Mouse (Mus musculus): ENCODE data around the gene Ldb1. TPM values are rescaled to one million over a fixed set of nuclear protein-coding genes. Genes with fewer than 3 reads are reported as not detected.

Ldb1 gene
- polyA plus RNA-seq (2015; fragmentation: Nextera tagmentation; extraction: Ambion mirVana): 55.3 and 70.7 TPM in 2 replicates

- Histone ChIP-seq H3K36me3 (ENCODE audit: control insufficient read depth, insufficient read depth, low read length) (no peaks in the 10 kb centered on the region), H3K27me3 (ENCODE audit: control insufficient read depth, insufficient read depth, low read depth, low read length) (no peaks in the 10 kb centered on the region), H3K4me2 (ENCODE audit: low read depth, low read length) (peak within 1 kb of the TSS; percentile 84), H3K4me1 (replicated peaks; ENCODE audit: control insufficient read depth, insufficient read depth, low read length) (peaks cover 43% of the 10 kb centered on the region), H3K27ac (ENCODE audit: low read length) (peak within 1 kb of the TSS; percentile 99), H3K9ac (ENCODE audit: low read length) (peak within 1 kb of the TSS; percentile 96), H3K4me3 (ENCODE audit: low read length) (peak within 1 kb of the TSS; percentile 79), H3K9me3 (ENCODE audit: control insufficient read depth, low read length) (no peaks in the 10 kb centered on the region)
- ATAC-seq (ENCODE audit: low read depth): peak; percentile 76
- under 1% methylated on average over 80 of the region's 84 CpGs for WGBS
These were observed at the start of gene Ldb1 for GRCm38 (mm10) chr19:46044993-46045695. Ldb1 (minus strand) TSS chr19:46045214.

- H3K9me3 ChIP-seq (ENCODE audit: control insufficient read depth, low read length): peaks cover 3% of the 10 kb centered on the region; the same call in 1 of the 2 replicates
- H3K4me1 ChIP-seq (replicated peaks; ENCODE audit: control insufficient read depth, insufficient read depth, low read length): no peaks in the 10 kb centered on the region
- H3K9ac ChIP-seq (ENCODE audit: low read length): no peak overlapping the region
- H3K4me2 ChIP-seq (ENCODE audit: low read depth, low read length): no peak overlapping the region
- H3K27ac ChIP-seq (ENCODE audit: low read length): no peak overlapping the region
- WGBS: 96% methylated on average over 2 of the region's 2 CpGs
- ATAC-seq (ENCODE audit: low read depth): no peak
- H3K4me3 ChIP-seq (ENCODE audit: low read length): no peak overlapping the region
- no peaks in the 10 kb centered on the region for H3K27me3 ChIP-seq (ENCODE audit: control insufficient read depth, insufficient read depth, low read depth, low read length)
- H3K36me3 ChIP-seq (ENCODE audit: control insufficient read depth, insufficient read depth, low read length): no peaks in the 10 kb centered on the region
These were observed 49.1 kb upstream of the Ldb1 start for GRCm38 (mm10) chr19:46094144-46094543.

DNA sequence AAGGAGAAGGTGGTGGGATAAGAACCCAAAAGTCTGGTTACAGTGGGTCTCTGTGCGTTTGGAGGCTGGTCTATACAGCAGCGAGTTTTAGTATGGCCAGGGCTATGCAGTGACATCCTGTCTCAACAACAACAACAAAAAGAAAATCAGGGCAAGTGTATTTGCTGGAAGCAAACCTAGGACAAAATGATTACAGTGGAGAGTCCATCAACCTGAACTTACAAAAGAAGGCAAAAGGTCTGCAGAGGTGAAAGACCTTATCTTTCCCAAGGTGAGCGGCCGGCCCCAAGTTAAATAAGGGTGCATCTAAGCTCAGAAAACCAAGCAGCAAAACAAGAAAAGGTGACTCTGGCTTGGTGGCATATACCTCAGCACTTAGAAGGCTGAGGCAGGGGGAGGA lies 46.6 kb upstream of the Ldb1 start:
- Histone ChIP-seq H3K27ac (ENCODE audit: low read length) (no peak overlapping the region), H3K4me3 (ENCODE audit: low read length) (no peak overlapping the region), H3K4me2 (ENCODE audit: low read depth, low read length) (no peak overlapping the region), H3K9me3 (ENCODE audit: control insufficient read depth, low read length) (peaks cover 3% of the 10 kb centered on the region; the same call in 1 of the 2 replicates), H3K36me3 (ENCODE audit: control insufficient read depth, insufficient read depth, low read length) (no peaks in the 10 kb centered on the region), H3K27me3 (ENCODE audit: control insufficient read depth, insufficient read depth, low read depth, low read length) (no peaks in the 10 kb centered on the region), H3K4me1 (replicated peaks; ENCODE audit: control insufficient read depth, insufficient read depth, low read length) (no peaks in the 10 kb centered on the region), H3K9ac (ENCODE audit: low read length) (no peak overlapping the region)
- no peak for ATAC-seq (ENCODE audit: low read depth)
- 80% methylated on average over 4 of the region's 4 CpGs for WGBS

- H3K4me2 ChIP-seq (ENCODE audit: low read depth, low read length): no peak overlapping the region
- H3K9ac ChIP-seq (ENCODE audit: low read length): no peak overlapping the region
- H3K4me1 ChIP-seq (replicated peaks; ENCODE audit: control insufficient read depth, insufficient read depth, low read length): no peaks in the 10 kb centered on the region
- 65% methylated on average over 7 of the region's 7 CpGs for WGBS
- no peaks in the 10 kb centered on the region for H3K9me3 ChIP-seq (ENCODE audit: control insufficient read depth, low read length)
- no peak for ATAC-seq (ENCODE audit: low read depth)
- H3K27ac ChIP-seq (ENCODE audit: low read length): no peak overlapping the region
- H3K36me3 ChIP-seq (ENCODE audit: control insufficient read depth, insufficient read depth, low read length): peaks cover 21% of the 10 kb centered on the region
- no peak overlapping the region for H3K4me3 ChIP-seq (ENCODE audit: low read length)
- H3K27me3 ChIP-seq (ENCODE audit: control insufficient read depth, insufficient read depth, low read depth, low read length): no peaks in the 10 kb centered on the region
These were observed 42.9 kb upstream of the Ldb1 start for GRCm38 (mm10) chr19:46087871-46088270.

GRCm38 (mm10) chr19:46086337-46086736 lies 41.3 kb upstream of the Ldb1 start:
- Histone ChIP-seq H3K4me1 (replicated peaks; ENCODE audit: control insufficient read depth, insufficient read depth, low read length) (no peaks in the 10 kb centered on the region), H3K9me3 (ENCODE audit: control insufficient read depth, low read length) (no peaks in the 10 kb centered on the region), H3K9ac (ENCODE audit: low read length) (no peak overlapping the region), H3K4me2 (ENCODE audit: low read depth, low read length) (no peak overlapping the region), H3K36me3 (ENCODE audit: control insufficient read depth, insufficient read depth, low read length) (peaks cover 35% of the 10 kb centered on the region), H3K4me3 (ENCODE audit: low read length) (no peak overlapping the region), H3K27me3 (ENCODE audit: control insufficient read depth, insufficient read depth, low read depth, low read length) (no peaks in the 10 kb centered on the region), H3K27ac (ENCODE audit: low read length) (no peak overlapping the region)
- WGBS: 53% methylated on average over 3 of the region's 3 CpGs
- ATAC-seq (ENCODE audit: low read depth): no peak

DNA sequence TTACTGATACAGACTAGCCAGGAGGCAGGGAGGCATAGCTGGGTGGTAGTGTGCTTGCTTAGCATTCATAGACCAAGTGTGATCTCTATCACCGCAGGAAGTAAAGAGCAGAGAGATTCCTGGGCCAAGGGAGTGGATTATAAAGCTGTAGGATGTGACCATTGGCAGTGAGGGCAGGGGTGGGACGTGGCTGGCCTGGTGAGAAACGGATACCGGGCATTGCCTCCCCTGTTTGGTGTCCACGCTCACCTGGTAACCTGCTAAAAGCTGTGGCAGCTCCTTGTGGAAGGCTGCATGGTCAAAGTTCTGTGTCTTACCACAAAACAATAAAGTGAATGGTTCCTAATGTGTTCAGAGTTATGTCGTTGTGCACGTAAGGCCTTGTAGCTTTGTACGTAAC lies 40.2 kb upstream of the Ldb1 start:
- no peaks in the 10 kb centered on the region for H3K9me3 ChIP-seq (ENCODE audit: control insufficient read depth, low read length)
- no peak overlapping the region for H3K27ac ChIP-seq (ENCODE audit: low read length)
- H3K4me1 ChIP-seq (replicated peaks; ENCODE audit: control insufficient read depth, insufficient read depth, low read length): no peaks in the 10 kb centered on the region
- no peak overlapping the region for H3K4me3 ChIP-seq (ENCODE audit: low read length)
- no peak overlapping the region for H3K9ac ChIP-seq (ENCODE audit: low read length)
- no peak for ATAC-seq (ENCODE audit: low read depth)
- 94% methylated on average over 8 of the region's 8 CpGs for WGBS
- no peaks in the 10 kb centered on the region for H3K27me3 ChIP-seq (ENCODE audit: control insufficient read depth, insufficient read depth, low read depth, low read length)
- no peak overlapping the region for H3K4me2 ChIP-seq (ENCODE audit: low read depth, low read length)
- peaks cover 36% of the 10 kb centered on the region for H3K36me3 ChIP-seq (ENCODE audit: control insufficient read depth, insufficient read depth, low read length)

GRCm38 (mm10) chr19:46078535-46078934 lies 33.5 kb upstream of the Ldb1 start:
- H3K9me3 ChIP-seq (ENCODE audit: control insufficient read depth, low read length): no peaks in the 10 kb centered on the region
- peaks cover 33% of the 10 kb centered on the region for H3K36me3 ChIP-seq (ENCODE audit: control insufficient read depth, insufficient read depth, low read length)
- no peaks in the 10 kb centered on the region for H3K27me3 ChIP-seq (ENCODE audit: control insufficient read depth, insufficient read depth, low read depth, low read length)
- 68% methylated on average over 3 of the region's 3 CpGs for WGBS
- no peak overlapping the region for H3K4me3 ChIP-seq (ENCODE audit: low read length)
- ATAC-seq (ENCODE audit: low read depth): no peak
- H3K4me1 ChIP-seq (replicated peaks; ENCODE audit: control insufficient read depth, insufficient read depth, low read length): peaks cover 12% of the 10 kb centered on the region
- no peak overlapping the region for H3K4me2 ChIP-seq (ENCODE audit: low read depth, low read length)
- no peak overlapping the region for H3K9ac ChIP-seq (ENCODE audit: low read length)
- H3K27ac ChIP-seq (ENCODE audit: low read length): no peak overlapping the region

DNA sequence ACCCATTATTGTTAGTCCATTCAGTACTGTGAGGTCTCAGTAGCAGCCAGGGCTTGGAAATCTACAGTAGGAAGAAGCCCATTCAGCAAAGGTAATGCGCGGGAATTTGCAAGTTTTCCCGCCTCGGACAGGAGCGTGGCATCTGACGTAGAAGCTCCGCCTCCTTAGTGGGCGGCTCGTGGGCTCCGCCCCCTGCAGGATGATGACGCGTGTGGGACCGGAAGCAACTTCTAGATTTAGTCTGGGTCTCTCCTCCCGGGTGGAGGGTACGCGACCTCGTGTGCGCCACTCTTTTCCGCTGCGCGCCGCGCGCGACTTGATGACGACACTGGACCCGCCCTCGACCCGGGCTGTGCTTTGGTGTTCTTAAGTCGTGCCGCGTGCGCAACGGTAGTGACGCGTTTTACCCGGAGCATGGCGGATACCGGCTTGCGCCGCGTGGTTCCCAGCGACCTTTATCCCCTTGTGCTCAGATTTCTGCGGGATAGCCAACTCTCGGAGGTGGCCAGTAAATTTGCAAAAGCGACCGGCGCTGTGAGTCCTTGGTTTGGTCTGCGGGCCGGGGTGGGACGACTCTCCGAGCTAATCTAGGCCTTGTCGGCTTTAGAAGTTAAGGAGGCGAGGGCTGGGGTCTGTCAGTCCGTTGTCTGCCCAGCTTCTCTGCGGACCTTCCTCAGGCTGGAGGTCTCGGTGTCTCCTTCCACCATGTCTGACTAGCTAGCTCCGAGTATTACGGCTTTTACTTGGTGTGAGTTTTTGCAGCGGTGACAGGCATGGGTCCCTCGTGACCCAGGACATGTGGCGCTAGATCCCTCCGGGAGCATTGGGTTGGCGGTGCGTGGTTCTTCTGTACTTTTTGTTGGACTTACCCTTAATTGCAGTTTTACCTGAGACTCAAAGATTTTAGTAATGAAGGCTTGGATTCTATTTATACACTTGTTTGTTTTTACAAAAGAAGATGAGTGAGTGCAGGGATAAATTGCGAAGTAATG lies 30.9 kb upstream of the Ldb1 start, which contains the start of gene Nolc1:
Nolc1 (plus strand) TSS at position 248 of the 992 bp plus-strand sequence.
- H3K27me3 ChIP-seq (ENCODE audit: control insufficient read depth, insufficient read depth, low read depth, low read length): no peaks in the 10 kb centered on the region
- peak within 1 kb of the TSS; percentile 73 for H3K4me2 ChIP-seq (ENCODE audit: low read depth, low read length)
- peak within 1 kb of the TSS; percentile 86 for H3K4me3 ChIP-seq (ENCODE audit: low read length)
- peak within 1 kb of the TSS; percentile 69 for H3K27ac ChIP-seq (ENCODE audit: low read length)
- ATAC-seq (ENCODE audit: low read depth): peak; percentile 98
- peaks cover 34% of the 10 kb centered on the region for H3K36me3 ChIP-seq (ENCODE audit: control insufficient read depth, insufficient read depth, low read length)
- H3K9ac ChIP-seq (ENCODE audit: low read length): peak within 1 kb of the TSS; percentile 82
- no peaks in the 10 kb centered on the region for H3K9me3 ChIP-seq (ENCODE audit: control insufficient read depth, low read length)
- peaks cover 12% of the 10 kb centered on the region for H3K4me1 ChIP-seq (replicated peaks; ENCODE audit: control insufficient read depth, insufficient read depth, low read length)
- WGBS: under 1% methylated on average over 66 of the region's 66 CpGs

GRCm38 (mm10) chr19:46074266-46074665 lies 29.3 kb upstream of the Ldb1 start:
- ATAC-seq (ENCODE audit: low read depth): no peak
- 84% methylated on average over 5 of the region's 5 CpGs for WGBS

More at GRCm38 (mm10) chr19:46074266-46074665, 29.3 kb upstream of the Ldb1 start:
- no peak overlapping the region for H3K4me3 ChIP-seq (ENCODE audit: low read length)
- no peaks in the 10 kb centered on the region for H3K9me3 ChIP-seq (ENCODE audit: control insufficient read depth, low read length)
- H3K27me3 ChIP-seq (ENCODE audit: control insufficient read depth, insufficient read depth, low read depth, low read length): no peaks in the 10 kb centered on the region
- H3K36me3 ChIP-seq (ENCODE audit: control insufficient read depth, insufficient read depth, low read length): peaks cover 39% of the 10 kb centered on the region
- no peak overlapping the region for H3K27ac ChIP-seq (ENCODE audit: low read length)
- no peak overlapping the region for H3K4me2 ChIP-seq (ENCODE audit: low read depth, low read length)
- peaks cover 12% of the 10 kb centered on the region for H3K4me1 ChIP-seq (replicated peaks; ENCODE audit: control insufficient read depth, insufficient read depth, low read length)
- H3K9ac ChIP-seq (ENCODE audit: low read length): no peak overlapping the region

Measured in lung, embryonic 16.5 days (tissue).